Mouse (Mus musculus) liver, embryonic 12.5 days (tissue): ENCODE results near the gene Pum2. TPM values are rescaled to one million over a fixed set of nuclear protein-coding genes. Genes with fewer than 3 reads are reported as not detected.
A peak's percentile ranks its signal among the peaks of the same experiment; 100 is the strongest.

Source experiments
- ATAC-seq: fragments of 200-750 bp; cut with Nextera tagmentation; 2 replicates; pipeline ENCODE4 v1.8.0; 2017; ENCODE audit warnings: moderate number of reproducible peaks, mild to moderate bottlenecking, moderate library complexity
- H3K27ac ChIP-seq: fragments of 300-500 bp; sonication (generic); 2 replicates; pipeline ENCODE4 v1.5.1; 2016; ENCODE audit warnings: mild to moderate bottlenecking
- H3K27me3 ChIP-seq: fragments of 300-500 bp; sonication (generic); replicated peaks from 2 replicates; pipeline ENCODE4 v1.6.1; 2016; ENCODE audit warnings: mild to moderate bottlenecking, moderate library complexity
- H3K36me3 ChIP-seq: fragments of 300-500 bp; sonication (generic); 2 replicates; pipeline ENCODE4 v1.6.1; 2016; ENCODE audit warnings: mild to moderate bottlenecking, moderate library complexity
- H3K4me1 ChIP-seq: fragments of 300-500 bp; sonication (generic); 2 replicates; pipeline ENCODE4 v1.6.1; 2016
- H3K4me2 ChIP-seq: fragments of 300-500 bp; sonication (generic); 2 replicates; pipeline ENCODE4 v1.6.1; 2016; ENCODE audit warnings: mild to moderate bottlenecking, moderate library complexity
- H3K4me3 ChIP-seq: fragments of 300-500 bp; sonication (generic); 2 replicates; pipeline ENCODE4 v1.5.1; 2016; ENCODE audit warnings: mild to moderate bottlenecking, moderate library complexity
- H3K9ac ChIP-seq: fragments of 300-500 bp; sonication (generic); 2 replicates; pipeline ENCODE4 v1.6.1; 2016; ENCODE audit warnings: mild to moderate bottlenecking, moderate library complexity
- H3K9me3 ChIP-seq: fragments of 300-500 bp; sonication (generic); replicated peaks from 2 replicates; pipeline ENCODE4 v1.6.1; 2016; ENCODE audit warnings: mild to moderate bottlenecking, moderate library complexity
- WGBS: fragments of 180-500 bp; shearing (Covaris S2); methylation state at CpG from one replicate; pipeline ENCODE4 v1.1.7; 2016; ENCODE audit not compliant: insufficient replicate concordance; 5-methylcytosine and 5-hydroxymethylcytosine counted together
- polyA plus RNA-seq: library from polyadenylated mRNA; unstranded; fragments of >200 nt; fragmentation: Nextera tagmentation; extraction: Ambion mirVana; gene quantifications from 2 replicates; pipeline ENCODE4 v1.2.1, GENCODE M21; 2016

The Pum2 gene
- polyA plus RNA-seq, 1 experiment from 2014 or later: 26.7 TPM

DNA sequence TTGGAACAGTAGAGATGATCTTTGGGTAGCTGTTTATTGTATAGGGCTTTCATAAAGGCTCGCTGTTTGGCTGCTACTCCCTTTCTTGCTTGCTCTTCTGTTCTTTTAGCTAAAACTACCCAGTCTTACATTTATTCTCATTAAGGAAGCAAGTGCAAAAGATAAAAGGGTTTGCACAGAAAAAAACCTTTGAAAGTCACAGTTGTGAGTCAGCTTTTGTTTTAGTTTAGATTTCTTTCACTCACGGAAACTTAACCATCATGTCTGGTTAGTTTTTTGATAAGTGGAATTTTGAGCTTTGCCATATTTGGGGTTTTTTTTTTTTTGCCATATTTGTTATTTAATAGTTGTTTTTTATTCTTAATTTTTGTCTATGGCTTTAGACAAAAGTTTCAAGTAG is 38.7 kb downstream of the Pum2 start:
- WGBS: 82% methylated on average over 2 of the region's 2 CpGs

DNA sequence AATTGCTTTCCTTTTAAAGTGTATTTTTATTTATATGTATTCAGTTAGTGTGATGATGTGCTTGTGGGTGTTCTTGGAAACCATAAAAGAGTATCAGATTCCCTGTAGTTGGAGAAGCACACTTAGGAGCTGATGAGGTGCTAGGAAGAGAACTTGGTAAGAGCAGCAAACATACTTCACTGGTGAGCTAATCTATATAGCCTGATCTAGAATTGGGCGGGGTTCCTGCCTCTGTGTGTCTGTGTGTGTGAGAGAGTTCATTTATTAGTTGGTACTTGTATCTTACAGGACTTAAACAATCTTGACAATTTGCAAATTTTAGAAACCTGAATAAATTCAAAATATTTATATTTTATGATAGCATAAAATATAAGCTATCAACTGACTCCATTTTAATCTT is 42.2 kb downstream of the Pum2 start:
- no peak overlapping the region for H3K9ac ChIP-seq
- 41% methylated on average over 1 of the region's 1 CpGs for WGBS
- no peaks in the 10 kb centered on the region for H3K9me3 ChIP-seq
- peak; percentile 65; the same call in 1 of the 2 replicates for ATAC-seq
- H3K27me3 ChIP-seq: no peaks in the 10 kb centered on the region
- H3K4me2 ChIP-seq: no peak overlapping the region
- H3K4me1 ChIP-seq: peaks cover 4% of the 10 kb centered on the region
- no peak overlapping the region for H3K27ac ChIP-seq
- peaks cover 53% of the 10 kb centered on the region for H3K36me3 ChIP-seq
- H3K4me3 ChIP-seq: no peak overlapping the region

More for the DNA sequence above, 38.7 kb downstream of the Pum2 start:
- Histone ChIP-seq H3K4me1 (peaks cover 4% of the 10 kb centered on the region), H3K27me3 (no peaks in the 10 kb centered on the region), H3K27ac (no peak overlapping the region), H3K36me3 (peaks cover 57% of the 10 kb centered on the region), H3K9me3 (no peaks in the 10 kb centered on the region), H3K9ac (no peak overlapping the region), H3K4me2 (no peak overlapping the region), H3K4me3 (no peak overlapping the region)
- ATAC-seq: no peak

- Histone ChIP-seq H3K36me3 (peaks cover 67% of the 10 kb centered on the region), H3K27ac (no peak overlapping the region), H3K4me1 (no peaks in the 10 kb centered on the region), H3K9ac (no peak overlapping the region), H3K4me3 (no peak overlapping the region), H3K4me2 (no peak overlapping the region), H3K9me3 (no peaks in the 10 kb centered on the region), H3K27me3 (no peaks in the 10 kb centered on the region)
- ATAC-seq: no peak
- 83% methylated on average over 1 of the region's 1 CpGs for WGBS
These were observed 53.0 kb downstream of the Pum2 start for GRCm38 (mm10) chr12:8726890-8727289.

GRCm38 (mm10) chr12:8728739-8729138 is 54.8 kb downstream of the Pum2 start:
- no peak overlapping the region for H3K9ac ChIP-seq
- peaks cover 59% of the 10 kb centered on the region for H3K36me3 ChIP-seq
- no peaks in the 10 kb centered on the region for H3K4me1 ChIP-seq
- WGBS: 89% methylated on average over 2 of the region's 2 CpGs
- no peak overlapping the region for H3K4me2 ChIP-seq
- H3K27me3 ChIP-seq: no peaks in the 10 kb centered on the region
- H3K4me3 ChIP-seq: no peak overlapping the region
- no peak overlapping the region for H3K27ac ChIP-seq
- H3K9me3 ChIP-seq: no peaks in the 10 kb centered on the region
- ATAC-seq: no peak

GRCm38 (mm10) chr12:8753654-8754053 is 79.7 kb downstream of the Pum2 start:
- Histone ChIP-seq H3K4me3 (no peak overlapping the region), H3K27me3 (no peaks in the 10 kb centered on the region), H3K36me3 (peaks cover 85% of the 10 kb centered on the region), H3K27ac (no peak overlapping the region), H3K9ac (no peak overlapping the region), H3K9me3 (no peaks in the 10 kb centered on the region), H3K4me1 (no peaks in the 10 kb centered on the region), H3K4me2 (no peak overlapping the region)
- 88% methylated on average over 2 of the region's 2 CpGs for WGBS
- no peak for ATAC-seq

GRCm38 (mm10) chr12:8754116-8754515 is 80.2 kb downstream of the Pum2 start:
- ATAC-seq: no peak
- WGBS: 74% methylated on average over 4 of the region's 4 CpGs
- Histone ChIP-seq H3K4me2 (no peak overlapping the region), H3K4me3 (no peak overlapping the region), H3K9ac (no peak overlapping the region), H3K4me1 (no peaks in the 10 kb centered on the region), H3K36me3 (peaks cover 80% of the 10 kb centered on the region), H3K9me3 (no peaks in the 10 kb centered on the region), H3K27ac (no peak overlapping the region), H3K27me3 (no peaks in the 10 kb centered on the region)

DNA sequence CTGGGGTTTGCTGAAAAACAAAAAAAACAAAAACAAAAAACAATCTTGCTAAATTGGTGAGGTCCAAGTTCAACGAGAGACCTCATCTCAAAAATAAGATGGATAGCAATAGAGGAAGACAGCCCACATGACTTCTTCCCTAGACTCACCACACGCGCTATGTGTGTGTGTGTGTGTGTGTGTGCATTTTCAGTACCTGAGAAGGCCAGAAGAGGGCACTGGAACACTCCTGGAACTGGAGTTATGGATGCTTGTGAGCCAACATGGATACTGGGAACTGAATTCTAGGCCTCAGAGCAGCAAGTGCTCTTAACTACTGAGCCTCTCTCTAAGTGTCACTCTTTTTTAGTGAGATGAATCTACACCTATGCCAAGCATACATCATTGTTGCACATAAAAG is 84.1 kb downstream of the Pum2 start:
- Histone ChIP-seq H3K9ac (no peak overlapping the region), H3K4me3 (no peak overlapping the region), H3K9me3 (no peaks in the 10 kb centered on the region), H3K4me2 (no peak overlapping the region), H3K4me1 (no peaks in the 10 kb centered on the region), H3K36me3 (peaks cover 49% of the 10 kb centered on the region), H3K27ac (no peak overlapping the region), H3K27me3 (no peaks in the 10 kb centered on the region)
- 97% methylated on average over 3 of the region's 3 CpGs for WGBS
- ATAC-seq: no peak

GRCm38 (mm10) chr12:8759115-8759514 is 85.2 kb downstream of the Pum2 start:
- H3K27ac ChIP-seq: no peak overlapping the region
- no peaks in the 10 kb centered on the region for H3K9me3 ChIP-seq
- H3K4me3 ChIP-seq: no peak overlapping the region
- peaks cover 38% of the 10 kb centered on the region for H3K36me3 ChIP-seq
- 58% methylated on average over 4 of the region's 4 CpGs for WGBS
- no peak for ATAC-seq
- H3K9ac ChIP-seq: no peak overlapping the region
- no peaks in the 10 kb centered on the region for H3K4me1 ChIP-seq
- H3K27me3 ChIP-seq: no peaks in the 10 kb centered on the region
- H3K4me2 ChIP-seq: no peak overlapping the region

GRCm38 (mm10) chr12:8759779-8760178 is 85.8 kb downstream of the Pum2 start:
- no peak for ATAC-seq
- WGBS: 87% methylated on average over 6 of the region's 6 CpGs

DNA sequence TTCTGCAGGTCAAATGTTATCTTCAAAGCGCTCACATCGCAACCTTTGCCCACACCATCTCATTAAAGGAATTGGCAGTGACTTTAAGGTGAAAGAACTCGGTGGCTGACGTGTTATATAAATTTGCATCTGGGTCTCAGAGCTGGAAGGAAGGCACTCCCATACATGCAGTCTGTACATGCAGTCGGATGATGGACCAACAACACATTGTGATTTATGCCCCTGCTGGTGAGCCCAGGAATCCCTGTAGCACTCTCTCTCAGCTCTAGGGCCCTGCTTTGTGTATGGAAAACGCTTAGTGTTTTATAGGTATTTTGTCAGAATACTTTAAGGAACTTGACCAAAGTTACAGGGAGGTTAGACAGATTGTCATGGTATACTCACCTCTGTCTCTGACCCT is 86.6 kb downstream of the Pum2 start:
- Histone ChIP-seq H3K9ac (no peak overlapping the region), H3K27ac (no peak overlapping the region), H3K4me1 (no peaks in the 10 kb centered on the region), H3K4me2 (no peak overlapping the region), H3K9me3 (no peaks in the 10 kb centered on the region), H3K27me3 (no peaks in the 10 kb centered on the region), H3K36me3 (peaks cover 24% of the 10 kb centered on the region), H3K4me3 (no peak overlapping the region)
- no peak for ATAC-seq
- WGBS: 71% methylated on average over 6 of the region's 6 CpGs

More at GRCm38 (mm10) chr12:8759779-8760178, 85.8 kb downstream of the Pum2 start:
- Histone ChIP-seq H3K36me3 (peaks cover 32% of the 10 kb centered on the region), H3K4me3 (no peak overlapping the region), H3K27ac (no peak overlapping the region), H3K27me3 (no peaks in the 10 kb centered on the region), H3K4me2 (no peak overlapping the region), H3K9me3 (no peaks in the 10 kb centered on the region), H3K4me1 (no peaks in the 10 kb centered on the region), H3K9ac (no peak overlapping the region)

DNA sequence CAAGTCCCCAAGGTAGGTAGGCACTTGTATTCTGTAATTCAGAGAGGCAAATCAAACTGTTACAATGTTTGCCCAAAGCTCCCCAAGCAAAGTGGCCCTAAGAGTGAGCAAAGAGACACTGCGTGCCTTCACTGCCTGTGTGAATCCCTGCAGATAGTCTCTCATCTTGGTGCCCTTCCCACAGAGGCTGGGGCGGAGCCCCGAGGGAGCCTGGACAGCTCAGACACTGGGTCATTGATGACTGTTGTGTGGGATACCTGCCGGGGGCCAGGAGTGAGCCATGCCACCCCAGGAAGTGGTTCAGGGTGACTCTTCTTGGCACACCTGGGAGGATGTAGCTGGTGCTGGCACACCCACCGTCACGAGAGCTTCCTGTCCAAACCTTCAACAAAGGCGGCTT is 87.1 kb downstream of the Pum2 start:
- H3K27me3 ChIP-seq: no peaks in the 10 kb centered on the region
- no peaks in the 10 kb centered on the region for H3K4me1 ChIP-seq
- peaks cover 21% of the 10 kb centered on the region for H3K36me3 ChIP-seq
- H3K9me3 ChIP-seq: no peaks in the 10 kb centered on the region
- H3K4me3 ChIP-seq: no peak overlapping the region
- no peak overlapping the region for H3K27ac ChIP-seq
- no peak overlapping the region for H3K4me2 ChIP-seq
- WGBS: 61% methylated on average over 7 of the region's 7 CpGs
- ATAC-seq: no peak
- no peak overlapping the region for H3K9ac ChIP-seq

DNA sequence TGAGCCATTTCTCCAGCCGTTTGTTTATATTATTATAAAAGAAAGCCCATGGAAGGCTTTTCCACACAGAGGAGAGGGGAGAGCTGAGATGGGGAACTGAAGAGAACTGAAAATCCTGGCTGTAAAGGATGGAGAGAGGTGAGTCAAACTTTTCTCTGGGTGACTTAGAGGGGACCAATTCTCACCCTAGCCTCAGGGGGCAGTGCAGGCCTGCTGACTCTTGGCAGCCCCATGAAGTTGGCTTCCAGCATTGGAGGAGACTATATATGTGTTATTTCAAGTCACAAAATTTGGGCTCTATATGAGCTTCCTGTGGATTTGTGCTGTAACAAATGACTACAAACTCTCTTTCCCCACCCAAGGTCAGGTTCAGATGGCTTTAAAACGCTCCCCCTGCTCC is 88.7 kb downstream of the Pum2 start:
- H3K27me3 ChIP-seq: no peaks in the 10 kb centered on the region
- no peak for ATAC-seq
- peaks cover 5% of the 10 kb centered on the region; the same call in 1 of the 2 replicates for H3K36me3 ChIP-seq
- H3K4me3 ChIP-seq: no peak overlapping the region
- no peak overlapping the region for H3K27ac ChIP-seq
- WGBS: 68% methylated on average over 2 of the region's 2 CpGs
- no peaks in the 10 kb centered on the region for H3K4me1 ChIP-seq
- no peak overlapping the region for H3K4me2 ChIP-seq
- no peaks in the 10 kb centered on the region for H3K9me3 ChIP-seq
- H3K9ac ChIP-seq: no peak overlapping the region

DNA sequence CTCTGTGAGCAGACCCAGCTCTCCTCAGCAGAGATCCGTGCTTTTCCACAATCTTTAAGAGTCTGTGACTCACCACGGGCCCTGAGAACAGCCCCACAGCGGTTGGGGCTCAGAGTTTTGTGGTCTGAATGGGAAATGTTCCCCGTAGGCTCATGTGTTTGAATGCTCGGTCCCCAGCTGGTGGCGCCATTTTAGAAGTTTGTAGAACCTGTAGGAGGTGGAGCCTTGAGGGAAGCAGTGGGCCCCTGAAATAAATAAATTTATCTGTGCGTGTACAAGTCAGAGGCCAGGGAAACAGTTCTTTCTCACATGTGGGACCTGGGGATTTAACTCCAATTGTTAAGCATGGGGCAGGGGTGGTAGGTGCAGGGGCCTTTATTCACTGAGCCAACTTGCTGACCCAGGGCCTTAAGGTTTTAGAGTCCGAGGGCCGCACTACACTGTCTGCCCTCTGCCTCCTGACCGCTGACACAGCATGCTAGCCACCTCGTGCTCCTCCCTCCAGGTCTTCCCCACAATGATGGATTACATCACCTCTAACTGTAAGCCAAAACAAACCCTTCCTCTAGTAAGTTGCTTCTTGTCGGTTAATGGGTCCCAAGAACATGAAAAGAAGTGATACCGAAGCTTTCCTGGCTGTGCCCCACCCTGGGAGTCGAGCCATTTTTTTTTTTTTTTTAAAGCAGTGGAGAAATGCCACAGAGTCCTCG is 90.4 kb downstream of the Pum2 start:
- H3K9ac ChIP-seq: no peak overlapping the region
- ATAC-seq: no peak
- no peaks in the 10 kb centered on the region for H3K9me3 ChIP-seq
- H3K4me1 ChIP-seq: no peaks in the 10 kb centered on the region
- WGBS: 76% methylated on average over 15 of the region's 15 CpGs
- H3K4me3 ChIP-seq: no peak overlapping the region
- H3K4me2 ChIP-seq: no peak overlapping the region
- no peaks in the 10 kb centered on the region for H3K36me3 ChIP-seq
- H3K27ac ChIP-seq: no peak overlapping the region
- H3K27me3 ChIP-seq: 0 out of 2 replicates have a peak, but pooled peaks cover under 1% of the 10 kb centered on the region
